Mouse (Mus musculus): Measurements from ENCODE around the gene Pdyn.

Pdyn gene

DNA sequence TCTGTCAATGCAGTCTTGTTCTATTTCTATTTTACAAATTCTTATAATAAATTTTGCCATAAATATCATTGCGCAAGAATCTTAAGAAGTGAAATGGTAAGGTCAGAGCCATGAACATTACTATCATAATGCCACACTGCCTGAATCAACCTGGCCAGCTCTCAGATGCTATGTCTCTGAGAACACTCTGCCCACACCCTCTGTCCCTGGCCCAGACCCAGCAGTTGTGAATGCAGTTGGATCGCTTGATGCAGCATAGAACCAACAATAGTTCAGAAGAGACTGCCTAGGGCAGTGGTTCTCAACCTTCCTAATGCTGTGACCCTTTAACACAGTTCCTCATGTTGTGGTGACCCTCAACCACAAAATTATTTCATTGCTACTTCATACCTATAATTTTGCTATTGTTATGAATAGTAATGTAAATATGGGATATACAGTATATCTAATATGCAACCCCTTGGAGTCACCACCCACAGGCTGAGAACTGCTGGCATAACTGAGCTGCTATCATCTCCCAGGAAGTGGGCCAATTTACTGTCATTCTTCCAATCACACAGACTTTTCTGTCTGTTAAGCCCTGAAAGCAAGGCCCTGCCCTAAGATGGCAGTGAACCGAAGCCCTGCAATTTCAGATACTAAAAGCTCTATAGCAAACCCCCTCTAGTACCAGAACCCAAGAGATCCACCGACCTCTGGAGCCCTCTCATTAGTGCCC is 45.3 kb downstream of the Pdyn start:
- DNase-seq (ENCODE audit: low spot score), result no peak

- no peak for DNase-seq (ENCODE audit: low spot score)
Measured at GRCm38 (mm10) chr2:129653632-129654031, 46.0 kb downstream of the Pdyn start.

DNA sequence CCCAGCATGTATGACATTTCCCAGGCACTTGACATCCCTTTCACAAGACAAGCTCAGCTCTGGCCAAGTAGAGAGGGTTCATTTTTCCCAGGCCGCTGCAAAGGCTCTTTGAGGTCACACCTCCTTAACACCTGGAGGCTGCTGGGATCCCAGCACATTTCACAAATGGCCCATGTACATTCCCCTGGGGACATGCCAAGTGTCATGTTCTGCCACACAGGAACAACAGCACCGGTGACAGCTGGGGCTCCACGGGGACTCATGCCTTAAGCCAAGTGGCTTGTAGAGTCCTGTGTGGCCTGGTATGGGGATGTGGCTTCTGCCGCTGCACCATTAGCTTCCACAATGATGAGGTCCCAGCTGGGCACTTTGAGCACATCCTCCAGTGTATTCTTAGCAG is 47.0 kb downstream of the Pdyn start:
- DNase-seq (ENCODE audit: low spot score), result no peak

Measured in yolk sac, embryonic 10.5 days (tissue).